Mouse (Mus musculus) mature B cell (primary cell): ENCODE measurements around the gene Mbnl2.
"Not testable (repeated sequence)": the region's sequence is repeated elsewhere in the genome, so short reads cannot be mapped to it uniquely, and the experiment has no call there.

ENCODE experiments used
- in situ Hi-C: fragments of 300-500 bp; cut with MboI; formaldehyde crosslinking; loops from 2 replicates; pipeline ENCODE4 v1.14.3; 2019

Mbnl2 gene

DNA sequence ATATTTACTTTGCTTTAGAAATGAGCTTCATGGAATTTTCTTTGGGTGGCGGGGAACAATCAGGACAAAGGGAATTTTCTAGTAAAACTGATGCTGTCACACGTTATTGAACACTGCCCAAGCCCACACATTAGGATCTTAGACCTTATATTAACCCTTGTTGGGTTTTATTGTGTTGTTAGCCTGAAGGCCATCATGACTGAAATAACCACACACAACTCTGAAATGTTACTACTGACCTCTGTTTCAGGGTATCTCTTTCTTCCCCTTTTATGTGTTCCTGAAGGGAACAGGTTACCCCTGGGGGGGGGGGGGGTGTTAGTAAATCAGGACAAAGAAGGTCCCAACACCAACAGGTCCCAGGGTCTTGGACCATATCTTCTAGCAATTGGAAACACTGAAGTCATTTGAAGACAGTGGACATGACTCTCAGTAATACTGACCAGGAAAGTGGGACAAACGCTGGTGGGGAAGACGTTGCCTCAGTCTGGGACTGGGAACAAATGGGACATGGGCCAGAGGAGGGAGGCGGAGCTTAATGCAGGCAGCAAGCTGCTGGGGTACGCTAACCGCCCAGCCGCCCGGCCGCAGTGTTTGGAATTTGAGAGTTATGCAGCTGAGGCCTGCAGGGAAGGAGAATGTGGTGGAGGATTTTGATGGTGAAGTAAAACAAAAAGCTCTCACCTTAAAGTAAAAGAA, 80.4 kb downstream of the Mbnl2 start:
- in situ Hi-C loops: no loop called here

DNA sequence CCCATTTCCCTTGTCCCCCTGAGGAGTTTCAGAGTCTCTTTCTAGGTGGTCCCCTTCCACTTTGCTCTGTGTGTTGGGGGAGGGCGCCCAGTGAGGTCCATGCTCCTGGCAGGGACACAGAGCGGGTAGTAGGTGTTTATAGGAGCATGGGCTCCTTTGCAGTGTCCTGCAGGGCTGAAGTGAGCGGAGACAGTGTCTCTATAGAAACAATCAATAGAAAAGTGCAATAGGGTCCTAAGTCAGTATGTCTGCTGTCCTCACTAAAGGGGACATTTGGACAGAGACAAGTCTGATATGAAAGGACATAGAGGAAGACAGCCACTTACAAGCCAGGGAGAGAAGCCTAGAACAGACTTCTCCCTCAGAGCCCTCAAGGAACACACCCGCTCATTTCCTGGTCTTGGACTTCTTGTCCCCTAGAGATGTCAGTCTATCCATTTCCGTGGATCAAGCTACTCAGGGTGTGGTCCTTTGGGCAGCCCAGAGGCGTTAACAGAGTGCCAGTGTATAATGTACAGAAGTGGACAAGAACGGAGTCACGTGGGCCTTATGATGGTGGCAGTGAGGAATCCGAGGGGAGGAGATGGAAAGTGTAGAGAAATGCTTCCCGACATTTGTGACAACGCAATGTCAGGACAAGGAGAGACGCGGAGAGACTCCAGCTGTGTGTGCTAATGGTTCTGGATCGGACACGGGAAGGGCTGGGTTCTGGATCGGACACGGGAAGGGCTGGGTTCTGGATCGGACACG, 82.0 kb downstream of the Mbnl2 start:
- in situ Hi-C loops: no loop called here

DNA sequence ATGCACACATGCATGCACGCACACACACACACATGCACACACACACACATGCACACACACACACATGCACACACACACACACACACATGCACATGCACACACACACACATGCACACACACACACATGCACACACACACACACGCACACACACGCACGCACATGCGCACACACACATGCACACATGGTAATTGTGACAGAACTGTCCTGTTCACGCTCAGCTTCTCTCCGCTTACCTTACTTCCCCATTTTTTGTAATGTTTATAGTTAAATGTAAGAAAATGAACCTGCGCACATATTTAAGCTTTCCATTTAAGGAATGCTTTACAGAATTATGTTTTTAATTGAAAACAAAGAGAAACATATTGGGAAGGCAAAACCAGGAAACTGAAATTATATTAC, 84.1 kb downstream of the Mbnl2 start:
- in situ Hi-C loops: not testable (repeated sequence)

DNA sequence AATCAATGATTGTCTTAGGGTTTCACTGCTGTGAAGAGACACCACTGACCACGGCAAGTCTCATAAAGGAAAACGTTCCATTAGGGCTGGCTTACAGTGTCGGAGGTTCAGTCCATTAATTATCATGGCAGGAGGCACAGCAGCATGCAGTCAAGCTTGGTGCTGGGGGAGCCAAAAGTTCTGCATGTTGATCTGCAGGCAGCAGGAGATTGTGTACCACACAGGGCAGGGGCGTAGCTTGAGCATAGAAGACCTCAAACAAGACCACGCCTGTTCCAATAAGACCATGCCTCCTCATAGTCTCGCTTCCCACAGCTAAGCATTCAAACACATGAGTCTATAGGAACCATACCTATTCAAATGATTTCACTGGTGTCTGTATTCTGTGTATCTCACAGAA, 85.7 kb downstream of the Mbnl2 start:
- in situ Hi-C loops: no loop called here

DNA sequence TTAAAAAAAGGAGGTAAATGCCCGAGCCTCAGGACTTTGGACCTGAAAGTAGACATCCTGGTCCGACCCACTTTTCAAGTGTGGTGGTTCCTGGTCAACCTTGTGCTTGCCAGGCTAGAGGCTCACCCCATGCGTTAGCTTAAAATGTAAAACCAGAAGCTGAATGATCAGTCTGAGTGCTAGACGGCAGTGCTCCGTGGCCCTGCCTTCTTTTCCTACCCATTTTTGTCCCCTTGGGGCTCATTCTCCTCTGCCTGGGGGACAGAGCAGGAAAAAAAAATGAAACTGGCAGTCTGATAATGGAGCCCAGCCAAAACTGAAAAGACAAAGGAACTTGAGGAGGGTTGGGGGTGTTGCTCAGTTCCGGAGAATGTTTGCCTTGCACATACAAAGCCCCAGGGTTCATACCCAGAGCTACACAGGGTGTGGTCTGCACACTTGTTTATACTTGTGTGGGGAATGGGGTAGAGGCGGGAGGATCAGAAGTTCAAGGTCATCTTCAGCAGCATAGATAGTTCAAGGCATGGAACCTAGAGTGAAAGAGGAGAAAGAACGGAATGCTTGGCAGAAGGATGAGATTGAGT, 87.0 kb downstream of the Mbnl2 start:
- in situ Hi-C loops: no loop called here

DNA sequence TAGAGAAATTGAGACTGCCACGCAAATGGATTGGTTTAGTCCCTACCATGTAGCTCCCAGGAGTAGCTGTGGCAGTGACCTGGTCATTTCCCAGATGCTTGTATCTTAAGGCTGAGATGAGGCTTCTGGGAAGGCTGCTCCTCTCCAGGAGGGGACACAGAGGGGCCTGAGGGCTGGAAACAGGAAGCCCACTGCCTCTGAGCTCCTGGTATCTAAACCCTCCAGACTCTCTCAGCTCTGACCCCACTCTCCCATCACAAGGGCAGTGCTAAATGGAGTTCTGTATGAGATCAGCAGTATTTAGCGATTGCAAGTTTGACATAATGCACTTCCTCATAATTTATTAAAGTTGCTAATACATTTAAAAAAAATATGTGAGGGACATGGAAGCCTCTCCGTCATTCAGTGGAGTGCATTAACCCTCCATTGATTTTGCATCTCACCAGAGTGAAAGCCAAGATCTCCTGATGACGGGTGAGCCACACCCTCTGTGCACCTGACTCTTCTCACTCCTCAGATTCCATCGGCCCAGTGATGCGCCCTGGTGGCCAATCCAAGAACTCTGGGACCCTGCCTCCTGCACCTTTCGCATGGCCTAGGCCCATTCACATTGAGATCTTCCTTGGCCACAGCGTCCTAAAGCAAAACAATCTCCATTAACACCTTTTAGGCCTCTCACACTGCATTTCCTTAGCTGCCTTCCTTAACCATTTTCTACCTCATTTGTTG, 87.8 kb downstream of the Mbnl2 start:
- in situ Hi-C loops: no loop called here

DNA sequence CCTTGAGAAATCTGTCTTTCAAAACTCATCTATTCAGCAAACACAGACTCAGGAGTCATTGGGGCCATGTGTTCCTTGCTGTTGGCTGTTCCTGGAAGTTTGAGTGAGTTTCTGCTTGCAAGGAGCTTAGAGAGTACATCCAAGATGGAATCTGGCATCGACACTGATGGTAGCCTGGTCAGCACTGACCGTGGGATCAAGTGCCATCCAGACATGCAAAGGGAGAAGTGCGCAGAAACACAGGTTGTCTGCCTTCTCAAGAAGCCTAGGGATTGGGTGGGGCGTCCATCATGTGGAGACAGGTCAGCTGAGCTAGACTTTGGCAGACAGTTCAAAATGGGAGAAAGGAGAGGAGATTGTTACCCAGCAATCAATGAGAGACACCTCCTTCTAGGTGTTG, 89.6 kb downstream of the Mbnl2 start:
- in situ Hi-C loops: no loop called here

DNA sequence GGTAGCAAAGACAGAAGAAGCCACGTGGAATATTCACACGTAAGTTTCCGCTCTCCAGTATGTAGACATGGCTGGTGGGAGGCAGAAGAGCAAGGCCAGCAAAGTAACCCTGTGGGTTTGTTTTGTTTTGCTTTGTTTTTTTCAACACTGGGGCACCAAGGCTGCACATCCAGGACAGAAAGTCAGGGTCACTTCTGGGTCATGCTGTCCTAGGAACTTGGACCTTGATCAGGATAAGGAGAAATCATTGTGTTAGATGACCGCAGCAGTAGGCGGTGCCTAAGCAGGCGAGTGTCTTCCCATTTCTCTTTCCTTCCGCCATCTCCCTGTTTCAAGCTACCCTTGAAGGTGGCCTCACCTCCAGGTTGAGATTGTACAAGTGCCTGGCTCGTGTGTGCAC, 91.5 kb downstream of the Mbnl2 start:
- in situ Hi-C loops: no loop called here

DNA sequence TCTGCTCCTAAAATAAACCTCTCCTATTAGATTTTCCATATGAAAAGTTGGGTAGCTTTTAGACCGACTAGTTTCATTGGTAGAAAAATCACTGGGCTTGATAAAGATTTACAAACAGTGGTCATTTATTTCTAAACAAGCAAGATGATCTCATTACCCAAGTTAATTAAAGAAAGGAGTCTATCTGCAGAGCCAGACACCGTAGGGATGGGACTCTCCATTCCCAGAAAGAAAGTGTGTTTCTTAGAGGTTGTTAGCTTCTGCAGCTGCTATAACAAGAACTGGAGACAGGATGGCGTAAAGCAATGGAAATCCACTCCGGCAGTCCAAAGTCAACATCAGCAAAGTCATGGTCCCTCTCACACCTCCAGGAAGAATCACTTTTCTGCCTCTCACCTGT, 92.1 kb downstream of the Mbnl2 start:
- in situ Hi-C loops: no loop called here

DNA sequence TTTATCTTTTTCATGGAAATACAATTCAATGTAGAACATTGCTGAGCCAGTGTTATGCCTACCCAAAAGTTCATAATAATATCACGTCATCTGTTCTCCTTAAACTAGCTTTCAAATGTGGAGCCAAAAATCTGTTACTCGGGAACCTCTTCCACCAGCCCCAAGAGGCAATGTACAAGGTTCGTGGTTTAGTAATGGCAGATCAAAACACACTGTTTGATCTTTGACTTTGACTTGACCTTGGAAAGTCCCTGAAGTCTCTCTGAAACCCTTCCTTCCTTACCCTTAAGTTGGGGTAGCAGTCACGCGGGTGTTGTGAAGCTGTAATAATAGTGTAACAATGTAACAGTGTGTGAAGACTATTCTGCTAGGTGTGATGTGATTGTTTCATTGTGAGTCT, 93.0 kb downstream of the Mbnl2 start:
- in situ Hi-C loops: no loop called here

DNA sequence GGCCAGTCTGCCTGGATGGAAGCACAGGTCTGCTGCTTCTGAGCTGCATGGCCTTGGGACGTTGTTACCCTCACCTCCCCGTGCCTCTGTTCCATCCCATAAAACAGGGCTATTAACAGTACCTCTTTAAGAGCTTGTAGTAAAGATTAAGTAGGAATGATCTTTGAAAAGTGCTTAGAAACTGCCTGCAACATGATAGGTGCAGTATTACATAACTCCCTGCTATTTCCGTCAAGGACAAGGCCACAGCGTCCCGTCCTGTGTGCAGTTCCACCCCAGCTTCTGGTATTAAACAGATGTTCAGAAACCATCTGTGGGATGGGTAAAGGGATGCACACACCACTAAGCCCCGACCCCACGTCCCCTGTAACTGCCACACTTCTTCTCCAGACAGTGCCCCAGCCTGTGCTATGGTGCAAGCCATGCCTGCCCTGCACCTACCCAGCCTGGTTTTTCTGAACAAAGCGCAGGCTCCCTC, 93.5 kb downstream of the Mbnl2 start:
- in situ Hi-C loops: no loop called here

DNA sequence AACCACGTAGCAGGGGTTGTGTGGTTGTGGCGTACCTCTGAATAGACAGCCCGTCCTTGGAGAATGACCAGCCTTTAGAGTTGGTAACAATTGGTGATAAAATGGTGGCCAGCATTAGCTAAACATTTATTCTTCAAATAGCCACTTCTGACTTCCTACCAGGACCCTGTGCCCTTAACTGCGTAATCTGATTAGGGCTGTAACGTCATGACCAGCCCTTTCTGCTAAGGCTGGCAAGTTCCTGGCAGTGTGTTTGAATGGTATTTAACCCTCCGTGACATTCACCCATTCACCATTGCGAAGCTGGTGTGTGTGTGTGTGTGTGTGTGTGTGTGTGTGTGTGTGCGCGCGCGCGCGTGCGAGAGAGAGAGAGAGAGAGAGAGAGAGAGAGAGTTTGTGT, 94.6 kb downstream of the Mbnl2 start:
- in situ Hi-C loops: no loop called here

DNA sequence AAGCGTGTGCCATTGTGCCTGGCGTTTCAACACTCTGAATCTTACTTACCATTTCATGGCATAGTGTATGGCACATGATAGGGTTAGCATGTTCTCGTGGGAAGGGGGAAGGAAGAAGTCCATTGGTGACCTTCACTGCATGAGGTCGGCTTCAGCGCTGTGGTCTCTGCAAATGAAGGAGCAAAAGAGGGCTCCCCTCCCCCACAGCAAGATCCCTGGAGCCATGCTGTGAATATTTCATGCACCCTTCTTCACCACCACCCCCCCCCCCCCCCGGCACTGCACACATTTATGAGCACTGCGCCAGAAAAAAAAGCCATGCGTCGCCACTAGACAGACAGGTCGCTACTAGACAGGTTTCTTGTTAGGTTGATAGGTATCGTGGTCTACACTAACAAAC, 95.2 kb downstream of the Mbnl2 start:
- in situ Hi-C loops: no loop called here

DNA sequence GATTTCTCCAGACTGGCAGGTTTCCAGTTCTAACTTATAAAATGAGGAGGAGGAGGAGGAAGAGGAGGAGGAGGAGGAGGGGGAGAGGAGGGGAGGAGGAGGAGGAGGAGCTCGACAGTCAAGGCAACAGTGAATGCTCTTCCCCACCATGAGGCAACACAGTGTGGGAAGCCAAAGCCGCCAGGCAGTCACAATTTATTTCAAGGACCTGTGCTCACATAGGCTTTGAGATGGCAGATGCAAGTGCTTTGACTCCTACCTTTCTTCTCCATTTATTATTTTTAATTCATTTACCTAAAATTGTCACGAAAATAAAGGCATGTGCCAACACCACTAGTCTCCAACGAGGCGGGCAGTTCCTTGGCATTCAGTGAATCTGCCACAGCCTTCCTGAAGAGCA, 95.7 kb downstream of the Mbnl2 start:
- in situ Hi-C loops: no loop called here

DNA sequence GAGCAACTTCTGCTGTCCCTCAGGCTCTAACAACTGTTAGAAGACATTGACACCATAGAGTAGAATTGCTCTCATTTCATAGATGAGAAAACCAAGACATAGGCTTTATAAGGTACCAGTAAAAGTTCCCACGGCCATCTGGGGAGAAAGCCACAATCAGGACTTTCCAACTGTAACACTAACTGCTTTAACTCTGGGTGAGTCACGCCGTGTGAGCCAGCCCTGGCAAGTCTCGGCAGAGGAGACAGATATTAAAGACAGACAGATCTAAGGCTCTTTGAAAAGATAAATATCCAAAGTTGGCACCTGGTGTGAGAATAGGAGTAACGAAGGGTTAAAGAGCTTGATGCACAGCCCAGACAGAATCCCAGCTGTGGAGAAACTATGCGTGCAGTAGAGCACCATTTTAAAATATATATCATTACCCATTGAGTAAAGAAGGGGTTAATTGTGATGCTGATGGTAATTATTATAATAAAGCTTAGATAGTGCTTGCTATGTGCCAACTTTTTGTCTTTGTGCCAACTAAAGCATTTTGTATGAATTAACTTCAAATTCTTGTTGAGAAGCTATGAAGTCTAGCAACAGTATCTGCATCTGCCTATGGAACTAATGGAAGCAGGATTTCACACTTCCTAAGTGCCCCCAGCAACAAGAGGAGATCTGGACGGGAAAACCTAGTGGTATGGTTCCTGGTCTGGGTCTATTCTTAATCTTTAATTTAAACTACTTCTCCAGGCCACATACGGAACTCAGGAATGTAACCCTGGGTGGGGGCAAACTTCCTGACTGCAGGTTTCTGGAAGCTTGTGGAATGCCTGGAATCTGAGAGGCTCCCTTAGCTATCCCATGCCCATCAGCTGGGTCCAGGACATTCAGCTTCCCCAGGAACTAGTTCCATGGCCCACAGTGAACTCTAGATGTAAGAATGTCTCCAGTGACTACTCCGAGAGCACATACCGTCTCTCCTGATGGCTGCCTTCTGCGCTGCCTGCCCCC, 97.9 kb downstream of the Mbnl2 start:
- in situ Hi-C loops: no loop called here

DNA sequence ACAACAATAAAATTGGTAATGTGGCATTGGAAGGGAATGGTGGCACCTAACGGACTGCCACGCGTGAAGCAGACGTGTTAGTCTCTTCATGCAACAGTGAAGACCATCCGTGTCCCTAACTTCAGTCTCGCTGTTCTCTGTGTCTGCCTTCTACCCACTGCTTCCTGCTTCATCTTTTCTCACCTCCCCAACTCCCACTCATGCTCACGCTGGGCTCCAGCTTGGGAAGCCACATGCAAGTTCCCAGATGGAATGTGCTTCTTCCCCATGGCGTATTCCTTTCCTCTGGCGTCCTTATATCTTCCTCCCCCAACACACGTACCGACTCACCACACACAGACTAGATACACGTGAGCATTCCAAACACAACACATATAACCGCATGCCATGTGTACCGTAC, 99.3 kb downstream of the Mbnl2 start:
- in situ Hi-C loops: loop anchor here (25.0 kb wide), 1 partner anchor 237 kb away; no protein-coding TSS in a partner anchor

DNA sequence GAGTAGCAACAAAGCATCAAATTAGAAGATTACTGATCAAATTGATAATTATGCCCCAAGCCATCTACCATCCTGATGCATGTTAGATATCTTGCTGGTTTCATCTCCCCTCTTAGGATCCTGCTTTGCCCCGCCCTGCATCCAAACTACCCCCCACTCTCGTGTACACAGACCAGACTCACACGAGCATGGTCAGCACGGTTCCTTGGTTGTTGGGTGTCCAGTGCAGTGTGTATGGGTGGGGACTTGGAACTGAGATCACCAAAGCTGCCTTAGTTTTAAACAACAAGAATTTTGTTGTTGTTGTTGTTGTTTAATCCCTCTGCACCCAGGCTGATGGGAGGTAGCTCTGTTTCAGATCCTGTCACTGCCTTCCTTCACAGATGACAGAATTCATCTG, 101.7 kb downstream of the Mbnl2 start:
- in situ Hi-C loops: loop anchor here (25.0 kb wide), 1 partner anchor 240 kb away; no protein-coding TSS in a partner anchor

DNA sequence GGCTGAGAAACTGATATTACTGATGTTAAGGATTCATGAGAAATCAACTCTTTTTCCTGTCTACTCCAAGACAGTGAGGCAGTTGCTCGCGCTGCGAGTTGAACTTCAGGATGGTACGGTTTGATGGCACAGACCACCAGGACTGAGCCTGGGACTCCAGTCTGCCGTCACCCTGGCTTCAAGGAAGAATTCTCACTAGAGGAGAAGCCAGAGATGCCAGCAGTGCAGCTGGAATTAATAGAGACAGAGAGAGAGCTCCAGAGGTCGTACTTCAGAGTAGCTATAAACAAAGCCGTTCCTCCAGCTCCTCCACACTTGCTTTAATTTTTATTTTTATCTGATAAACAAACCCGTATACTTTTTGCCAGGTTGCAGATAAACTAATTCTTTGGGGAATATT, 102.5 kb downstream of the Mbnl2 start:
- in situ Hi-C loops: loop anchor here (25.0 kb wide), 1 partner anchor 241 kb away; no protein-coding TSS in a partner anchor

DNA sequence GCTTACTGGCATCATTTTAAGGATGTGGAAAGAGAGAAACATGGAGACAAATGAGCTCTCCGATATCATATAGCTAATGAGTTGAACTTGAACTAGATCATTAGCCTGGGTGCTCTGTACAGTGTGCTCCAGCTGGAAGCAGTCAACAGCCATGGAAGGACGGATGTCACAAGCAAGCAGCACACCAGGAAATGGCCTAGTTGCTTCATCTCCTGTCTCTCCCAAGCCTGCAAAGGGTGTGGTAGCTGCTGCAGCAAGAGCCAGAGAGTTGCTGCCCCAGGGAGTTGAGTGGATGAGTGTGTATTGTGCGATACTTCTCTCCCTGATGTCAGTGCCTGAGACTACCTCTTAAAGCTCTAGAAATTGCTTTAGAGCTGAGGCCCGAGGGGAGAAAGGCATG, 104.2 kb downstream of the Mbnl2 start:
- in situ Hi-C loops: loop anchor here (25.0 kb wide), 1 partner anchor 242 kb away; no protein-coding TSS in a partner anchor

DNA sequence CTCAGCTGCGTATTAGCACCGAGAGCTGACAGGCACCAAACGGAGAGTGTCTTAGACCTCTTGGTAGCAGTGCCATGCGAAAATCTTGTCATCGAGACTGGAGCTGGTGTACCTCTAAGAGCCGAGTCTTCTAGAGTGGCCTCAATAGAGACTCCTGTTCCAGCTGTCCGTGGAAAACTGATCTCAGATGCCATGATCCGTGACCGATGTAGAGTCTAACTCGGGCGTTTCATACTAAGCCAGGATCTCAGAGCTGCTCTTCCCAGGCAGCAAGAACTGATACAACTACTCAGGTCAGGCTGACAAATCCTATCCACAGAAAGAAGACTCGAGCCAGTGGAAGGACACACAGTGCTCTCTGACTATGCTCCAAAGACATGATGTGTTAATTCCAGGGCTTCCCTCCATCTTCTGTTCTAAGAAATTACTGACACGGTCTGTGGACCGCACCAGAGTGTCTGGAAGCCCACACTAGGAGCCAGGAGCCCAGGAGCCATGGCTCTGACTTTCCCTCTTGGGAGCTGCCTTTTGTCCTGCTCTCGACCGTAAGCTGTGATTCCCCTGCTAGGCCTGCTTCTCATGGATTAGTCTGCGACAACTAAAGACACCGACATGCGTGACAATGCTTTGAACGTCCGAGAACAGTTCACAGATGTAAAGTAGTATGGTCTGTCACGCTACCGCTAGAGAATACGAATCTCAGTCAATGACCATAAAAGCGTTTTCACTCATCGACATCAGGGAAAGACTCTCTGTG, 106.1 kb downstream of the Mbnl2 start:
- in situ Hi-C loops: loop anchor here (25.0 kb wide), 1 partner anchor 244 kb away; no protein-coding TSS in a partner anchor
